Mouse (Mus musculus): Measurements from ENCODE around the gene Folr1. TPM values are rescaled to one million over a fixed set of nuclear protein-coding genes. Genes with fewer than 3 reads are reported as not detected.
A peak's percentile ranks its signal among the peaks of the same experiment; 100 is the strongest.

Gene Folr1
- polyA plus RNA-seq, 1 experiment from 2014 or later = 3.2 TPM

DNA sequence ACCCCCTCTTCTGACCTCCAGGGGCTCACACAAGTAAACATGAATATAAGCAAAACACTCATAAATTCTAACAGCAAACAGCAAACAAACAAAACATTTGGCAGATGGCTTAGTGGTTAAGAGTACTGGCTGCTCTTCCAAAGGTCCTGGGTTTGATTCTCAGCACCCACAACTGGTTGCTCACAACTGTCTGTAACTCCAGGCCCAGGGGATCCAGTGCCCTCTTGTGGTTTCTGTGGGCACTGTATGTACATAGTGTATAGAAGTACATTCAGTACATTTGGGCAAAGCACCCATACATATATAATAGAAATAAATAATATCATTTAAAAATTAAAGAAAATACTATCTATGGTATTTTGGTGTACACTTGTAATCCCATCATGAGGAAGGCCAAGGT is 32.3 kb upstream of the Folr1 start:
- Histone ChIP-seq H3K36me3 (ENCODE audit: control insufficient read depth, insufficient read depth, low read length) (0 out of 2 replicates have a peak, but pooled peaks cover 7% of the 10 kb centered on the region), H3K9ac (ENCODE audit: low read depth, low read length) (no peak overlapping the region), H3K27ac (ENCODE audit: low read depth, low read length) (no peak overlapping the region), H3K4me1 (ENCODE audit: control insufficient read depth, insufficient read depth, low read length) (peaks cover 13% of the 10 kb centered on the region), H3K9me3 (replicated peaks; ENCODE audit: control insufficient read depth, low read length) (no peaks in the 10 kb centered on the region), H3K4me2 (no peak overlapping the region), H3K4me3 (ENCODE audit: low read depth, low read length) (no peak overlapping the region), H3K27me3 (ENCODE audit: control insufficient read depth, insufficient read depth, low read length) (no peaks in the 10 kb centered on the region)
- ATAC-seq (replicated peaks; ENCODE audit: insufficient number of reproducible peaks, low FRiP score, low TSS enrichment) = no peak

DNA sequence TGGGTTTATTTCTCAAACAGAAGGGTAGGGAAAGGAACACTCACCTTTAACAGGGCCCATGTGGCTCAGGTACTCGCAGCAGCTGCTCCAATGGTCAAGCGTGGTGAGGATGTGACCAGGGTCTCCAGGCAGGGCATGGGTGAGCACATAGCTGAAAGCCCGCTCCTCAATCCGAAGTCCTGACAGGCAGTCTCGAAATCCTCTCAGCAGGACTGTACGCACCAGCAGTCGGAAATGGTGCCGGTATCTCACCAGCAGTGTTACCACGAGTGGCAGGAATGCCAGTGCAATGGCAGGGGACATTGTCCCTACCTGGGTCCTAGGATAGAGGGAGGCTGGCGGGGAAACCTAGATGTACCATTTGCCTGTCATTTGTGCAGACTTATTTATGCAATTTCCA is 31.4 kb upstream of the Folr1 start:
- ATAC-seq (replicated peaks; ENCODE audit: insufficient number of reproducible peaks, low FRiP score, low TSS enrichment) = no peak
- 85% methylated on average over 10 of the region's 10 CpGs for WGBS (ENCODE audit: insufficient replicate concordance)
- H3K4me2 ChIP-seq = no peak overlapping the region

DNA sequence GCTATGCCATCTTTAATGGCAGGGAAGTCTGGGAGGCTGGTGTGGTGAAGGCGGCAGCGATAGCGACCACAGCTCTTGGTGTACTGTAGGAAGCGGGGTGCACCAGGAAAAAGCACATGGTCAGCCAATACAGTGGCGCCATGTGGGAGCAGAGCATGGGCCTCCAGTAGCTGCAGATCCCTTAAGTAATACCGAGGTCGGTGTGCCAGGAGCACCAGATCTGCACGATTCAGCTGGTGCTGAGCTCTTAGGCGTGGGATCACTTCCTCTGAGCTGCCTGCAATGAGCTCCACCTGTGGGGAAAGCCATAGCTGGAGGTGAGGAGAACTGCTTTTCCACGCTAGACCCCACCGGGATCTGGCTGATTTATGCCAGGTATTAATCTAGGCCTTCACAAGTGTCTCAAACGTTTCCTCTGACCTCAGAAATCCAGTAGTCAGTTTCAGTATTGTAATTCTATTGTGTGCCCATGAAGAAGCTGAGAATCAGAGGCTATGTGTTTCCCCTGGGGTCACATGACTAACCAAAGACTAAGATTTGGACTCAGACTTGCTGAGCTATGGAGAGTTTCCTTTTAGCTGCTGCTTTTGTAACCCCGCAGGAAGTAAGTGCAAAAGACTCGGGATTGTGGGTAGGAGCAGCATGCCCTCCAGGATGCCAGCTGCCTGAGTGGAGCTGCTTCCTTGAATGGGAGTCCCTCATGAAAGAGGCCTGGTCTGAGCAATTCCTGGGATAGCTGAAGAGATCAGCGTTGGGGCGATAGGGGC is 29.9 kb upstream of the Folr1 start:
- 89% methylated on average over 16 of the region's 16 CpGs for WGBS (ENCODE audit: insufficient replicate concordance)
- H3K36me3 ChIP-seq (ENCODE audit: control insufficient read depth, insufficient read depth, low read length) = 0 out of 2 replicates have a peak, but pooled peaks cover 7% of the 10 kb centered on the region
- no peaks in the 10 kb centered on the region for H3K27me3 ChIP-seq (ENCODE audit: control insufficient read depth, insufficient read depth, low read length)
- no peaks in the 10 kb centered on the region for H3K9me3 ChIP-seq (replicated peaks; ENCODE audit: control insufficient read depth, low read length)
- peaks cover 4% of the 10 kb centered on the region; the same call in 1 of the 2 replicates for H3K4me1 ChIP-seq (ENCODE audit: control insufficient read depth, insufficient read depth, low read length)
- no peak overlapping the region for H3K4me3 ChIP-seq (ENCODE audit: low read depth, low read length)
- H3K4me2 ChIP-seq = no peak overlapping the region
- no peak overlapping the region for H3K27ac ChIP-seq (ENCODE audit: low read depth, low read length)
- no peak overlapping the region for H3K9ac ChIP-seq (ENCODE audit: low read depth, low read length)
- ATAC-seq (replicated peaks; ENCODE audit: insufficient number of reproducible peaks, low FRiP score, low TSS enrichment) = no peak

More for the DNA sequence above, 31.4 kb upstream of the Folr1 start:
- no peaks in the 10 kb centered on the region for H3K27me3 ChIP-seq (ENCODE audit: control insufficient read depth, insufficient read depth, low read length)
- H3K4me3 ChIP-seq (ENCODE audit: low read depth, low read length) = no peak overlapping the region
- H3K9ac ChIP-seq (ENCODE audit: low read depth, low read length) = no peak overlapping the region
- H3K27ac ChIP-seq (ENCODE audit: low read depth, low read length) = no peak overlapping the region
- H3K36me3 ChIP-seq (ENCODE audit: control insufficient read depth, insufficient read depth, low read length) = 0 out of 2 replicates have a peak, but pooled peaks cover 7% of the 10 kb centered on the region
- peaks cover 10% of the 10 kb centered on the region for H3K4me1 ChIP-seq (ENCODE audit: control insufficient read depth, insufficient read depth, low read length)
- H3K9me3 ChIP-seq (replicated peaks; ENCODE audit: control insufficient read depth, low read length) = no peaks in the 10 kb centered on the region

DNA sequence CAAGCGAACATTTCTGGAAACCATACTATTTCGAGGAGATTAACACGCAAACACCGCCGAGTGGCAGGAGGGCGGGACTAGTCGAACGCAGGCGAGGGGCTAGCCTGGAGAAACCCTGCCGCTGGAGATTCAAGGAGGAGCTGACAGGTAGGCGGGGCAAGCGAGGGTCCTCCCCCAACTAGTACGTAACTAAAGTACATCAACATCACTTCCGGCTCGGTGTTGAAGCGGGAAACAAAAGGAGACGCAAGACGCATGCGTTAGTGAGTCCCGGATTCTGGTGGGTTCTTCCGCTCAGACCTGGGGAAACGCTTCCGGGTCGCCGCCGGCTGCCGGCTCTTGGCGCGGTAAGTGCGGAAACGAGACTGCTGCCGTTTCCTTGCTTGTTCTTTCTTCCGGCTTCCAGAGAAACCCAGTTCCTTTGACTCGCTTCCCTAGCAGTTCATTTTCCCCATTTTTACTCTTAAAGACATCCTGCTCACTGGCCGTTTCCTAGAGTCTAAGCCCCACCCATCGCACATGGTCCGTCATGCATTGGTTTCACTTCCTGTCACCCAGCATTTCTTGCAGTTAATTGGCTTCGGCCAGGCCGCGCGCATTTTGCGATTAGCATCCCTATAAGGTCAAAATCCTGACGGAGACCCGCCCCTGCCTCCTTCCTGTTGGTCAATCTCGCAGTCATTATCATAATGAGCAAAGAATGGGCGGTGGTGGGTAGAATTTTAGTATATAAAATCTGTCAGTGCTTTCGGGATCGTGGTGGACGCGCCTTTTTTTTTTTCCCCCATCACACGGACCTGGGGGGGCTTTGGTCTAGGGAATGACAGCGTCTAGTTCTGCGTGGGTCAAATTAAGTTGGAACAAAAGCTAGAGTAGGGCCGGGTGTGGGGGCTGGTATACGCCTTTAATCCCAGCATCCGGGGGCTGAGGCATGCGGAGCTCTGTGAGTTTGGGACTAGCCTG is 25.8 kb upstream of the Folr1 start:
- Histone ChIP-seq H3K27me3 (ENCODE audit: control insufficient read depth, insufficient read depth, low read length) (no peaks in the 10 kb centered on the region), H3K27ac (ENCODE audit: low read depth, low read length) (peak overlapping the region; percentile 90), H3K4me2 (peak overlapping the region; percentile 62), H3K9ac (ENCODE audit: low read depth, low read length) (peak overlapping the region; percentile 81), H3K4me3 (ENCODE audit: low read depth, low read length) (peak overlapping the region; percentile 66), H3K4me1 (ENCODE audit: control insufficient read depth, insufficient read depth, low read length) (no peaks in the 10 kb centered on the region), H3K36me3 (ENCODE audit: control insufficient read depth, insufficient read depth, low read length) (no peaks in the 10 kb centered on the region), H3K9me3 (replicated peaks; ENCODE audit: control insufficient read depth, low read length) (no peaks in the 10 kb centered on the region)
- peak; percentile 97 for ATAC-seq (replicated peaks; ENCODE audit: insufficient number of reproducible peaks, low FRiP score, low TSS enrichment)
- under 1% methylated on average over 57 of the region's 57 CpGs for WGBS (ENCODE audit: insufficient replicate concordance)

DNA sequence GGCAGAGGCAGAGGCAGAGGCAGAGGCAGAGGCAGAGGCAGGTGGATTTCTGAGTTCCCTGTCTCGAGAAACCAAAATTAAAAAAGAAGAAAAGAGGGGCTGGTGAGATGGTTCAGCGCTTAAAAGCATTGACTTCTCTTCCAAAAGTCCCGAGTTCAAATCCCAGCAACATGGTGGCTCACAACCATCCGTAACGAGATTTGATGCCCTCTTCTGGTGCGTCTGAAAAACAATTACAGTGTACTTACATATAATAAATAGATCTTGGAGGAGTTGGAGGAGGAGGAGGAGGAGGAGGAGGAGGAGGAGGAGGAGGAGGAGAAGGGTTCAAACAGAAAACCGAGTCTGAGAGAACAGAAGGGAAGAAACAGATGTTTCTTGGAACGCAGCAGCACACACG is 25.1 kb upstream of the Folr1 start:
- no peaks in the 10 kb centered on the region for H3K4me1 ChIP-seq (ENCODE audit: control insufficient read depth, insufficient read depth, low read length)
- H3K4me3 ChIP-seq (ENCODE audit: low read depth, low read length) = peak overlapping the region; percentile 66
- H3K36me3 ChIP-seq (ENCODE audit: control insufficient read depth, insufficient read depth, low read length) = no peaks in the 10 kb centered on the region
- H3K27me3 ChIP-seq (ENCODE audit: control insufficient read depth, insufficient read depth, low read length) = no peaks in the 10 kb centered on the region
- WGBS (ENCODE audit: insufficient replicate concordance) = 33% methylated on average over 9 of the region's 9 CpGs
- H3K4me2 ChIP-seq = peak overlapping the region; percentile 62
- no peaks in the 10 kb centered on the region for H3K9me3 ChIP-seq (replicated peaks; ENCODE audit: control insufficient read depth, low read length)
- no peak overlapping the region for H3K27ac ChIP-seq (ENCODE audit: low read depth, low read length)
- peak overlapping the region; percentile 81 for H3K9ac ChIP-seq (ENCODE audit: low read depth, low read length)
- no peak for ATAC-seq (replicated peaks; ENCODE audit: insufficient number of reproducible peaks, low FRiP score, low TSS enrichment)

DNA sequence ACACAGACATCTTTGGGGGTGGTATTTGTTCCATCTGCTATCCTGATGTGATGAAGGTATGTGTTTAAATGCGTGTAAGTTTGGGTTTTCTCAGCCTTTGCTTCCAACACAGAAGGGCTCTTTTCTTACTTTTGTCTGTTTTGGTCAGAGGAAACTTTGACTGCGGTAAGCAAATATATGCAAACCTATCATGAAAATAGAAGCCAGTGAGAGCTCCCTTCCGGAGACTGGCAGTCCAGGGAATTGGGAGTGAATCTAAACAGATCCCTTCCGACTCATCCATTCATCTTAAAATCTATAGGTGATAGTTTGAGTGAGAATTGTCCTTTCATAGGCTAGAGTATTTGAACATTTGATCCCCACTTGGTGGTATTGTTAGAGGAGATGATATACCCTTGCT is 17.9 kb upstream of the Folr1 start:
- Histone ChIP-seq H3K27me3 (ENCODE audit: control insufficient read depth, insufficient read depth, low read length) (no peaks in the 10 kb centered on the region), H3K36me3 (ENCODE audit: control insufficient read depth, insufficient read depth, low read length) (no peaks in the 10 kb centered on the region), H3K9ac (ENCODE audit: low read depth, low read length) (no peak overlapping the region), H3K4me2 (no peak overlapping the region), H3K4me1 (ENCODE audit: control insufficient read depth, insufficient read depth, low read length) (no peaks in the 10 kb centered on the region), H3K4me3 (ENCODE audit: low read depth, low read length) (no peak overlapping the region), H3K9me3 (replicated peaks; ENCODE audit: control insufficient read depth, low read length) (no peaks in the 10 kb centered on the region), H3K27ac (ENCODE audit: low read depth, low read length) (no peak overlapping the region)
- 73% methylated on average over 4 of the region's 4 CpGs for WGBS (ENCODE audit: insufficient replicate concordance)
- ATAC-seq (replicated peaks; ENCODE audit: insufficient number of reproducible peaks, low FRiP score, low TSS enrichment) = no peak

DNA sequence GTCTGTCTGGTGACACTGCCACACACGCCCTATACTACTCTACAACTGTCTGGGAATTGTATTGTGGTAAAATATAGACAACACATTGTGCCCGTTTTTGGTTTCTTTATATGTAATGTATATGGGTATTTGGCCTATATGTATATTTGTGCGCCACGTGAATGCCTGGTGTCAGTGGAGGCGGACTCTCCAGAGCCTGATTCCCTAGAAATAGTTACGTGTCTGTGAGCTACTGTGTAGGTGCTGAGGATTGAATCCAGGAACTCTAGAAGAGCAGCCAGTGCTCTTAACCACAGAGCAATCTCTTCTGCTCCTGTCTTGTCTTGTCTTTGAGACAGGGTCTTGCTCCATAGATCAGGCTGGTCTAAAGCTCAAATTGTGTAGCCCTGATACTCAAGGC is 15.7 kb upstream of the Folr1 start:
- H3K4me1 ChIP-seq (ENCODE audit: control insufficient read depth, insufficient read depth, low read length) = no peaks in the 10 kb centered on the region
- 73% methylated on average over 6 of the region's 6 CpGs for WGBS (ENCODE audit: insufficient replicate concordance)
- ATAC-seq (replicated peaks; ENCODE audit: insufficient number of reproducible peaks, low FRiP score, low TSS enrichment) = no peak

DNA sequence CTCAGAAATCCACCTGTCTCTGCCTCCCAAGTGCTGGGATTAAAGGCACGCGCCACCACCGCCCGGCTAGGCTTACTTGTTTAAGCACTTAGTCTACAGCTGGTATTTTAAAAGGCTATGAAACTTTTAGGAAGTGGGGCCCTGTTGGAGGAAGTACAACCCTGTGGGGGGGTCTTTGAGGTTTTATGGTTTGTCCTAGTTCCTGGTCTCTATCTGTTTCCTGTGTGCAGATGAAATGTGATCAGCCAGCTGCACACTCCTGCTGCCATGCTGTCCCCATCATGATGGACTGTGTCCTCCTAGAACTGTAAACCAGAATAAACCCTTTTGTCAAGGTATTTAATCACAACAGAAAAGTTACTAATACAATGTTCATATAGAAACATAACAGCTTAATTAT is 13.6 kb upstream of the Folr1 start:
- ATAC-seq (replicated peaks; ENCODE audit: insufficient number of reproducible peaks, low FRiP score, low TSS enrichment) = no peak
- Histone ChIP-seq H3K4me1 (ENCODE audit: control insufficient read depth, insufficient read depth, low read length) (no peaks in the 10 kb centered on the region), H3K4me3 (ENCODE audit: low read depth, low read length) (no peak overlapping the region), H3K9ac (ENCODE audit: low read depth, low read length) (no peak overlapping the region), H3K36me3 (ENCODE audit: control insufficient read depth, insufficient read depth, low read length) (no peaks in the 10 kb centered on the region), H3K4me2 (no peak overlapping the region), H3K27ac (ENCODE audit: low read depth, low read length) (no peak overlapping the region), H3K9me3 (replicated peaks; ENCODE audit: control insufficient read depth, low read length) (no peaks in the 10 kb centered on the region), H3K27me3 (ENCODE audit: control insufficient read depth, insufficient read depth, low read length) (no peaks in the 10 kb centered on the region)
- WGBS (ENCODE audit: insufficient replicate concordance) = 90% methylated on average over 4 of the region's 4 CpGs

More for the DNA sequence above, 15.7 kb upstream of the Folr1 start:
- H3K27me3 ChIP-seq (ENCODE audit: control insufficient read depth, insufficient read depth, low read length) = no peaks in the 10 kb centered on the region
- no peak overlapping the region for H3K4me3 ChIP-seq (ENCODE audit: low read depth, low read length)
- H3K9ac ChIP-seq (ENCODE audit: low read depth, low read length) = no peak overlapping the region
- H3K9me3 ChIP-seq (replicated peaks; ENCODE audit: control insufficient read depth, low read length) = no peaks in the 10 kb centered on the region
- no peaks in the 10 kb centered on the region for H3K36me3 ChIP-seq (ENCODE audit: control insufficient read depth, insufficient read depth, low read length)
- no peak overlapping the region for H3K4me2 ChIP-seq
- H3K27ac ChIP-seq (ENCODE audit: low read depth, low read length) = no peak overlapping the region
